Mouse (Mus musculus): Measurements from ENCODE around the gene Arf6. TPM values are rescaled to one million over a fixed set of nuclear protein-coding genes. Genes with fewer than 3 reads are reported as not detected.
"Not testable (repeated sequence)": the region's sequence is repeated elsewhere in the genome, so short reads cannot be mapped to it uniquely, and the experiment has no call there.

The Arf6 gene
- polyA plus RNA-seq, 1 experiment from 2014 or later = 47.4 TPM

- Histone ChIP-seq H3K27ac (ENCODE audit: low read depth, low read length) (no peak overlapping the region), H3K4me2 (replicated peaks; ENCODE audit: low read depth, low read length) (no peak overlapping the region), H3K27me3 (ENCODE audit: control insufficient read depth, insufficient read depth, low read length) (no peaks in the 10 kb centered on the region), H3K4me3 (ENCODE audit: low read depth, low read length) (no peak overlapping the region), H3K36me3 (ENCODE audit: control insufficient read depth, insufficient read depth, low read length) (no peaks in the 10 kb centered on the region), H3K4me1 (replicated peaks; ENCODE audit: control insufficient read depth, insufficient read depth, low read length) (no peaks in the 10 kb centered on the region), H3K9ac (ENCODE audit: low read depth, low read length) (no peak overlapping the region), H3K9me3 (ENCODE audit: control insufficient read depth, low read length) (no peaks in the 10 kb centered on the region)
- DNase-seq (ENCODE audit: low spot score) = peak; percentile 60
- 24% methylated on average over 5 of the region's 5 CpGs for WGBS
- no peak for ATAC-seq (ENCODE audit: low FRiP score)
Measured at GRCm38 (mm10) chr12:69360655-69360996, 11.3 kb upstream of the Arf6 start.

- Histone ChIP-seq H3K27ac (ENCODE audit: low read depth, low read length) (peak overlapping the region; percentile 64), H3K4me3 (ENCODE audit: low read depth, low read length) (peak overlapping the region; percentile 45), H3K9ac (ENCODE audit: low read depth, low read length) (peak overlapping the region; percentile 46), H3K4me2 (replicated peaks; ENCODE audit: low read depth, low read length) (peak overlapping the region; percentile 45)
- H3K36me3 ChIP-seq (ENCODE audit: control insufficient read depth, insufficient read depth, low read length); H3K9me3 ChIP-seq (ENCODE audit: control insufficient read depth, low read length); H3K27me3 ChIP-seq (ENCODE audit: control insufficient read depth, insufficient read depth, low read length); H3K4me1 ChIP-seq (replicated peaks; ENCODE audit: control insufficient read depth, insufficient read depth, low read length): not testable (repeated sequence)
- peak; percentile 96 for ATAC-seq (ENCODE audit: low FRiP score)
- peak; percentile 99 for DNase-seq (ENCODE audit: low spot score)
- under 1% methylated on average over 38 of the region's 50 CpGs for WGBS
Measured at GRCm38 (mm10) chr12:69360997-69361899, 10.7 kb upstream of the Arf6 start.

- no peaks in the 10 kb centered on the region for H3K4me1 ChIP-seq (replicated peaks; ENCODE audit: control insufficient read depth, insufficient read depth, low read length)
- H3K27ac ChIP-seq (ENCODE audit: low read depth, low read length) = peak overlapping the region; percentile 64
- DNase-seq (ENCODE audit: low spot score) (no peak), ATAC-seq (ENCODE audit: low FRiP score) (no peak)
- WGBS = 6% methylated on average over 10 of the region's 10 CpGs
- peak overlapping the region; percentile 46 for H3K9ac ChIP-seq (ENCODE audit: low read depth, low read length)
- H3K4me2 ChIP-seq (replicated peaks; ENCODE audit: low read depth, low read length) = peak overlapping the region; percentile 45
- H3K9me3 ChIP-seq (ENCODE audit: control insufficient read depth, low read length) = no peaks in the 10 kb centered on the region
- peak overlapping the region; percentile 45 for H3K4me3 ChIP-seq (ENCODE audit: low read depth, low read length)
- H3K27me3 ChIP-seq (ENCODE audit: control insufficient read depth, insufficient read depth, low read length) = no peaks in the 10 kb centered on the region
- no peaks in the 10 kb centered on the region for H3K36me3 ChIP-seq (ENCODE audit: control insufficient read depth, insufficient read depth, low read length)
Measured at GRCm38 (mm10) chr12:69361919-69362318, 10.0 kb upstream of the Arf6 start.

GRCm38 (mm10) chr12:69362388-69362787 is 9.6 kb upstream of the Arf6 start:
- H3K4me1 ChIP-seq (replicated peaks; ENCODE audit: control insufficient read depth, insufficient read depth, low read length) = no peaks in the 10 kb centered on the region
- no peaks in the 10 kb centered on the region for H3K36me3 ChIP-seq (ENCODE audit: control insufficient read depth, insufficient read depth, low read length)
- no peak overlapping the region; the same call in 1 of the 2 replicates for H3K4me2 ChIP-seq (replicated peaks; ENCODE audit: low read depth, low read length)
- H3K9ac ChIP-seq (ENCODE audit: low read depth, low read length) = no peak overlapping the region
- H3K4me3 ChIP-seq (ENCODE audit: low read depth, low read length) = peak overlapping the region; percentile 45; the same call in 1 of the 2 replicates
- no peak for ATAC-seq (ENCODE audit: low FRiP score)
- H3K9me3 ChIP-seq (ENCODE audit: control insufficient read depth, low read length) = no peaks in the 10 kb centered on the region
- DNase-seq (ENCODE audit: low spot score) = no peak
- H3K27me3 ChIP-seq (ENCODE audit: control insufficient read depth, insufficient read depth, low read length) = no peaks in the 10 kb centered on the region
- WGBS = 45% methylated on average over 4 of the region's 4 CpGs
- H3K27ac ChIP-seq (ENCODE audit: low read depth, low read length) = no peak overlapping the region

GRCm38 (mm10) chr12:69363110-69363509 is 8.8 kb upstream of the Arf6 start:
- H3K4me2 ChIP-seq (replicated peaks; ENCODE audit: low read depth, low read length); H3K27me3 ChIP-seq (ENCODE audit: control insufficient read depth, insufficient read depth, low read length); H3K27ac ChIP-seq (ENCODE audit: low read depth, low read length); H3K36me3 ChIP-seq (ENCODE audit: control insufficient read depth, insufficient read depth, low read length); DNase-seq (ENCODE audit: low spot score); ATAC-seq (ENCODE audit: low FRiP score); H3K9me3 ChIP-seq (ENCODE audit: control insufficient read depth, low read length); H3K9ac ChIP-seq (ENCODE audit: low read depth, low read length); H3K4me3 ChIP-seq (ENCODE audit: low read depth, low read length); H3K4me1 ChIP-seq (replicated peaks; ENCODE audit: control insufficient read depth, insufficient read depth, low read length): not testable (repeated sequence)
- WGBS = 93% methylated on average over 7 of the region's 7 CpGs

- H3K4me2 ChIP-seq (replicated peaks; ENCODE audit: low read depth, low read length) = peak overlapping the region; percentile 71
- no peaks in the 10 kb centered on the region for H3K27me3 ChIP-seq (ENCODE audit: control insufficient read depth, insufficient read depth, low read length)
- no peaks in the 10 kb centered on the region for H3K9me3 ChIP-seq (ENCODE audit: control insufficient read depth, low read length)
- H3K4me1 ChIP-seq (replicated peaks; ENCODE audit: control insufficient read depth, insufficient read depth, low read length) = no peaks in the 10 kb centered on the region
- no peak overlapping the region for H3K27ac ChIP-seq (ENCODE audit: low read depth, low read length)
- peak; percentile 75 for DNase-seq (ENCODE audit: low spot score)
- H3K4me3 ChIP-seq (ENCODE audit: low read depth, low read length) = peak overlapping the region; percentile 51
- no peaks in the 10 kb centered on the region for H3K36me3 ChIP-seq (ENCODE audit: control insufficient read depth, insufficient read depth, low read length)
- peak overlapping the region; percentile 66 for H3K9ac ChIP-seq (ENCODE audit: low read depth, low read length)
- no peak for ATAC-seq (ENCODE audit: low FRiP score)
- 6% methylated on average over 32 of the region's 32 CpGs for WGBS
Measured at GRCm38 (mm10) chr12:69363899-69364762, 7.8 kb upstream of the Arf6 start.

GRCm38 (mm10) chr12:69365757-69366156 is 6.2 kb upstream of the Arf6 start:
- DNase-seq (ENCODE audit: low spot score) (no peak), ATAC-seq (ENCODE audit: low FRiP score) (no peak)
- Histone ChIP-seq H3K4me2 (replicated peaks; ENCODE audit: low read depth, low read length) (no peak overlapping the region), H3K36me3 (ENCODE audit: control insufficient read depth, insufficient read depth, low read length) (no peaks in the 10 kb centered on the region), H3K4me1 (replicated peaks; ENCODE audit: control insufficient read depth, insufficient read depth, low read length) (no peaks in the 10 kb centered on the region), H3K27me3 (ENCODE audit: control insufficient read depth, insufficient read depth, low read length) (no peaks in the 10 kb centered on the region), H3K4me3 (ENCODE audit: low read depth, low read length) (no peak overlapping the region), H3K27ac (ENCODE audit: low read depth, low read length) (no peak overlapping the region), H3K9me3 (ENCODE audit: control insufficient read depth, low read length) (no peaks in the 10 kb centered on the region), H3K9ac (ENCODE audit: low read depth, low read length) (no peak overlapping the region)
- WGBS = 80% methylated on average over 7 of the region's 7 CpGs

GRCm38 (mm10) chr12:69366424-69366823 is 5.5 kb upstream of the Arf6 start:
- Histone ChIP-seq H3K4me2 (replicated peaks; ENCODE audit: low read depth, low read length) (no peak overlapping the region), H3K4me3 (ENCODE audit: low read depth, low read length) (no peak overlapping the region), H3K27ac (ENCODE audit: low read depth, low read length) (no peak overlapping the region), H3K9me3 (ENCODE audit: control insufficient read depth, low read length) (no peaks in the 10 kb centered on the region), H3K27me3 (ENCODE audit: control insufficient read depth, insufficient read depth, low read length) (no peaks in the 10 kb centered on the region), H3K36me3 (ENCODE audit: control insufficient read depth, insufficient read depth, low read length) (no peaks in the 10 kb centered on the region), H3K9ac (ENCODE audit: low read depth, low read length) (no peak overlapping the region), H3K4me1 (replicated peaks; ENCODE audit: control insufficient read depth, insufficient read depth, low read length) (no peaks in the 10 kb centered on the region)
- no peak for ATAC-seq (ENCODE audit: low FRiP score)
- no peak for DNase-seq (ENCODE audit: low spot score)

Data from hindbrain, embryonic 11.5 days (tissue).